In genomic region chr13:38960063-38961050, GRCm38 (mm10) we compare ENCODE assay signal across 8 mouse cellular contexts. TPM values are rescaled to one million over a fixed set of nuclear protein-coding genes. Genes with fewer than 3 reads are reported as not detected.
DNase-seq lines count a peak whose midpoint lies in the region; ATAC-seq and TF ChIP-seq lines count a peak whose summit lies in the region.

Gene Slc35b3, minus strand, starts transcription at chr13:38960875.

- H3K9me3 ChIP-seq in hindbrain, postnatal 0 days (ENCODE audit: low read length), result no peaks in the 10 kb centered on the region
- no peaks in the 10 kb centered on the region for H3K9me3 ChIP-seq in megakaryocyte, embryonic 14.5 days

- peak; percentile 42 for DNase-seq in WW6 (ENCODE audit: low read depth, low spot score)
- DNase-seq in cerebellum, postnatal 4 days (ENCODE audit: low spot score in 2 of 2), result peak; percentile 68 to 85
- DNase-seq in gastrocnemius, adult 2 months, result peak; percentile 91
- DNase-seq in hindbrain, postnatal 0 days (ENCODE audit: low spot score), result peak; percentile 90
- peak; percentile 77 to 83 for DNase-seq in left cerebral cortex, adult 2 months (ENCODE audit: extremely low spot score in 1 of 2, low spot score in 2 of 2)
- peak; percentile 85 to 88 for DNase-seq in right cerebral cortex, postnatal 10 days (ENCODE audit: low spot score in 2 of 2)
- DNase-seq in urinary bladder, postnatal 25 days (ENCODE audit: low spot score), result peak; percentile 83

- H3K27ac ChIP-seq in gastrocnemius, adult 2 months, result peak within 1 kb of the TSS; percentile 91
- H3K27ac ChIP-seq in hindbrain, postnatal 0 days, result peak within 1 kb of the TSS; percentile 65; the same call in 1 of the 2 replicates
- H3K27ac ChIP-seq in left cerebral cortex, adult 2 months, result peak within 1 kb of the TSS; percentile 91

- H3K9ac ChIP-seq in hindbrain, postnatal 0 days (replicated peaks; ENCODE audit: low read length), result peak within 1 kb of the TSS; percentile 84

- peak within 1 kb of the TSS; percentile 91 for H3K4me3 ChIP-seq in gastrocnemius, adult 2 months
- peak within 1 kb of the TSS; percentile 91 for H3K4me3 ChIP-seq in hindbrain, postnatal 0 days (ENCODE audit: low read length)
- H3K4me3 ChIP-seq in left cerebral cortex, adult 2 months, result peak within 1 kb of the TSS; percentile 86
- H3K4me3 ChIP-seq in megakaryocyte, embryonic 14.5 days (replicated peaks), result peak within 1 kb of the TSS; percentile 98

- ATAC-seq in hindbrain, postnatal 0 days, result peak; percentile 99

- peaks cover 11% of the 10 kb centered on the region; the same call in 1 of the 2 replicates for H3K4me1 ChIP-seq in hindbrain, postnatal 0 days (ENCODE audit: insufficient read depth, low read length)
- peaks cover 59% of the 10 kb centered on the region for H3K4me1 ChIP-seq in megakaryocyte, embryonic 14.5 days

- intact Hi-C loops in gastrocnemius, adult 2 months (cut with DNase I), result no loop called here
- intact Hi-C loops in left cerebral cortex, adult 2 months (cut with DNase I), result loop anchor here (2.0 kb wide), 1 partner anchor 302 kb away; the partner anchor contains the start of gene Eef1e1

- H3K4me2 ChIP-seq in hindbrain, postnatal 0 days (ENCODE audit: low read depth, low read length), result peak within 1 kb of the TSS; percentile 69

- H3K36me3 ChIP-seq in hindbrain, postnatal 0 days (ENCODE audit: insufficient read depth, low read length), result 0 out of 2 replicates have a peak, but pooled peaks cover 3% of the 10 kb centered on the region
- H3K36me3 ChIP-seq in megakaryocyte, embryonic 14.5 days (replicated peaks; ENCODE audit: low read length), result peaks cover 17% of the 10 kb centered on the region

- no peak for TF ChIP-seq CTCF in gastrocnemius, adult 2 months (IDR thresholded peaks at IDR 0.05)
- TF ChIP-seq CTCF in hindbrain, postnatal 0 days (IDR thresholded peaks at IDR 0.05; ENCODE audit: low read depth), result no peak
- no peak for TF ChIP-seq CTCF in left cerebral cortex, adult 2 months (IDR thresholded peaks at IDR 0.05)

- no peaks in the 10 kb centered on the region for H3K27me3 ChIP-seq in hindbrain, postnatal 0 days (ENCODE audit: insufficient read depth, low read length)
- peaks cover 2% of the 10 kb centered on the region for H3K27me3 ChIP-seq in megakaryocyte, embryonic 14.5 days (replicated peaks)

- WGBS in hindbrain, postnatal 0 days, result 1% methylated on average over 64 of the region's 67 CpGs

RNA-seq across cellular contexts. Expression of gene Slc35b3, which starts in this region (rescaled TPM):
- total RNA-seq in gastrocnemius, adult 2 months (2021), result 1 to 10 TPM; 2.4 TPM
- total RNA-seq in hindbrain, postnatal 0 days (2014; rRNA removed), result 19.9 and 25.9 TPM in 2 replicates
- 28.2 and 28.3 TPM in 2 replicates for polyA plus RNA-seq in hindbrain, postnatal 0 days (2015; fragmentation: Nextera tagmentation; extraction: Ambion mirVana)
- total RNA-seq in left cerebral cortex, adult 2 months (2021), result 10 to 100 TPM; 19.5 to 20.7 TPM
- 13.6 TPM in 1 of 2 replicates, not detected in the other for polyA plus RNA-seq in megakaryocyte, embryonic 14.5 days (2012; ENCODE audit: insufficient read depth, low replicate concordance)

Comparison
In these comparisons a context has a peak if more than half of its experiments do, and no peak if none do; other contexts are left out.
1. Peak in every context shown above with its lines: DNase-seq, ATAC-seq, H3K4me3 ChIP-seq and H3K27ac ChIP-seq.